Mouse (Mus musculus) limb, embryonic 10.5 days (tissue): Measurements from ENCODE around the gene Mrnip. TPM values are rescaled to one million over a fixed set of nuclear protein-coding genes. Genes with fewer than 3 reads are reported as not detected.

Experiments used
- DNase-seq: peaks from one replicate; pipeline ENCODE4 v3.0.0-alpha.2; 2017; ENCODE audit warnings: low spot score
- H3K27ac ChIP-seq: fragments of 300-500 bp; sonication (generic); 2 replicates; pipeline ENCODE4 v1.5.1; 2016; ENCODE audit warnings: mild to moderate bottlenecking
- H3K27me3 ChIP-seq: fragments of 300-500 bp; sonication (generic); 2 replicates; pipeline ENCODE4 v1.6.1; 2016; ENCODE audit warnings: low read depth, mild to moderate bottlenecking; ENCODE audit not compliant: poor library complexity, severe bottlenecking
- H3K36me3 ChIP-seq: fragments of 300-500 bp; sonication (generic); 2 replicates; pipeline ENCODE4 v1.6.1; 2016; ENCODE audit warnings: mild to moderate bottlenecking, moderate library complexity
- H3K4me1 ChIP-seq: fragments of 300-500 bp; sonication (generic); 2 replicates; pipeline ENCODE4 v1.6.1; 2016
- H3K4me3 ChIP-seq: fragments of 300-500 bp; sonication (generic); 2 replicates; pipeline ENCODE4 v1.5.1; 2016; ENCODE audit warnings: mild to moderate bottlenecking, moderate library complexity
- H3K9me3 ChIP-seq: fragments of 300-500 bp; sonication (generic); replicated peaks from 2 replicates; pipeline ENCODE4 v1.6.1; 2016; ENCODE audit warnings: mild to moderate bottlenecking
- WGBS: fragments of 180-500 bp; shearing (Covaris S2); methylation state at CpG from one replicate; pipeline ENCODE4 v1.1.7; 2016; 5-methylcytosine and 5-hydroxymethylcytosine counted together
- polyA plus RNA-seq: library from polyadenylated mRNA; unstranded; fragments of >200 nt; fragmentation: Nextera tagmentation; extraction: Ambion mirVana; gene quantifications from 2 replicates; pipeline ENCODE4 v1.2.1, GENCODE M21; 2016

The Mrnip gene
- polyA plus RNA-seq, 1 experiment from 2014 or later: 34.1 TPM

GRCm38 (mm10) chr11:50198219-50198846 lies 24.1 kb downstream of the Mrnip start:
- DNase-seq: no peak
- H3K4me3 ChIP-seq: no peak overlapping the region
- no peaks in the 10 kb centered on the region for H3K9me3 ChIP-seq
- peaks cover 94% of the 10 kb centered on the region for H3K36me3 ChIP-seq
- H3K27ac ChIP-seq: no peak overlapping the region
- H3K4me1 ChIP-seq: no peaks in the 10 kb centered on the region
- WGBS: 93% methylated on average over 4 of the region's 5 CpGs
- no peaks in the 10 kb centered on the region for H3K27me3 ChIP-seq

DNA sequence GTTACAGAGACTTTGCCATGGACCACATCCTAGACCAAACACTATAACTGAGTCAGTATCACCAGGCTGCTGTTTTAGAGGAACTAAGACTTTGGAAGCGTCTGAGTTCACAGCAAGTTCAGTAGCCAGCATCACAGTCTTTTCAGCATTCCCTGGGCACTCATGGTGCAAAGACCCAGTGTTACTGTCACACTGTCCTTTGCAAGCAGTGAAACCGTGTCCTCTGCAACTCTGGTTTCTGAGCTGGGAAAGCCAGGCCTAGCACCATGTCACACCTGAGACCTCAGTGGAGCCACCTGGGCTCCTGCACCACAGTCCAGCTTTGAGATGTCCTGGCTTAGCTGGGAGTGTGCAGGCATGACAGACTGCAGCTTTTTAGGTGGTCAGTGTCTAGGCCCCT lies 24.7 kb downstream of the Mrnip start:
- DNase-seq: no peak
- Histone ChIP-seq H3K27me3 (no peaks in the 10 kb centered on the region), H3K4me1 (no peaks in the 10 kb centered on the region), H3K4me3 (no peak overlapping the region), H3K9me3 (no peaks in the 10 kb centered on the region), H3K36me3 (peaks cover 96% of the 10 kb centered on the region), H3K27ac (no peak overlapping the region)
- 85% methylated on average over 2 of the region's 2 CpGs for WGBS

DNA sequence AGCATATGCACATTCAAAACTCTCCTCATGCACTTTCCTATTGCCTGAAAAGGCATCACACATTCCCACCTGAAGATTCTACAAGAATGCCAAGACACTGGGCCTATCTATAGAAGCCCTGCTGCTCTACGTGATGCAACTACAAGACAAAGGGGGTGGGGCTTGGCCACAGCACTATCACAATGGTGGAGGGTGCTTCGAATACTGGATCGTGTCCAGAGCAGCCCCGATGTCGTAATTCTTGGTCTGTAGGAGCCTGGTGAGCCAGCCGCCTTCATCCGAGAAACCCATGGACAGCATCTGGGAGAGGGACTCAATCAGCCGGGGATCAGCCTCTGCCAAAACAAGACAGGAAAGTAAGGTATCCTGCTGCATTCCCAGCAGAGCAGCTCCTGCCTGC lies 26.4 kb downstream of the Mrnip start:
- no peak overlapping the region for H3K27ac ChIP-seq
- peaks cover 96% of the 10 kb centered on the region for H3K36me3 ChIP-seq
- no peak for DNase-seq
- no peaks in the 10 kb centered on the region for H3K27me3 ChIP-seq
- no peaks in the 10 kb centered on the region for H3K4me1 ChIP-seq
- no peaks in the 10 kb centered on the region for H3K9me3 ChIP-seq
- WGBS: 94% methylated on average over 8 of the region's 8 CpGs
- no peak overlapping the region for H3K4me3 ChIP-seq

GRCm38 (mm10) chr11:50201590-50201989 lies 27.3 kb downstream of the Mrnip start:
- Histone ChIP-seq H3K27ac (no peak overlapping the region), H3K36me3 (peaks cover 97% of the 10 kb centered on the region), H3K9me3 (no peaks in the 10 kb centered on the region), H3K27me3 (no peaks in the 10 kb centered on the region), H3K4me3 (no peak overlapping the region), H3K4me1 (no peaks in the 10 kb centered on the region)
- 93% methylated on average over 3 of the region's 3 CpGs for WGBS
- no peak for DNase-seq

DNA sequence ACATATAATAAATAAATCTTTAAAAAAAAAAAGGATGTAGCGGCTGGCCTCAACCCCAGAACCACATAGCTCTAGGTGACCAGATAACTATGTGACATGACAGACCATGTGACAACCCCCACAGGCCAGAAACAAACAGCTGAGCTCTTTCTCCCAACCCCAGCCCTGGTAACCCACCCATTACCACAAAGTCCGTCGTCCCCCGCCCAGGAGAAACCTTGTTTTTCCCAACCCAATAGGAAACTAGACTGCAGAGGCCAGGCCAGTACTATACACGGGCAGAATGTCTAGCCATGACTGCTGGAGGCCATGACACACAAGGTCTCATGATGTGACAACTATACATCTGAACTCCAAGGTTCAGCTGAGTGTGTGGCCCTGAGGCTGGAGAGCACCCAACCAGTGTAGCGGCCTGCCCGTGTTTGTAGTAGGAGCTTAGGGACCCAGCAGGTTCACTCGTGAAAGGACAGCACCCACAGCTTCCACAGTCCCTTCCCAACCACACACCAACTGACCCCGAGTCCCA lies 29.1 kb downstream of the Mrnip start:
- Histone ChIP-seq H3K27me3 (no peaks in the 10 kb centered on the region), H3K9me3 (no peaks in the 10 kb centered on the region), H3K4me1 (no peaks in the 10 kb centered on the region), H3K36me3 (peaks cover 96% of the 10 kb centered on the region), H3K27ac (no peak overlapping the region), H3K4me3 (no peak overlapping the region)
- DNase-seq: no peak
- 90% methylated on average over 9 of the region's 9 CpGs for WGBS

DNA sequence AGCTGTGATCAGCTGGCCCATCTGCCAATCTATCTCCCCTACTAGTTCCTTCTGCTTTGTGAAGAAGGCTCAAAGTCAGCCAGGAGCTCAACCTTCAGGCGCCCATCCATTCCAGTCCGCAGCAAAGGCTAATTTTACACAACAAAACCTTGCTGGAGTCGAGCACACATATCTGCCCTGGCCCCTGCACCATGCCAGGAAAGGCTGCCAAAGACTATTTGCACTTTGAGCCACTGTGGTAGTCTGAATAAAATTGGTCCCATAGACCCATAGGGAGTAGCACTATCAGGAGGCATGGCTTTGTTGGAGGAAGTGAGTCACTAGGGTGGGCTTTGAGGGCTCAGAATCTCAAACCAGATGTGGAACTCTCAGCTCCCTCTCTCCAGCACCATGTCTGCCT lies 31.2 kb downstream of the Mrnip start:
- Histone ChIP-seq H3K9me3 (no peaks in the 10 kb centered on the region), H3K4me1 (no peaks in the 10 kb centered on the region), H3K4me3 (no peak overlapping the region), H3K36me3 (peaks cover 77% of the 10 kb centered on the region), H3K27me3 (no peaks in the 10 kb centered on the region), H3K27ac (no peak overlapping the region)
- no peak for DNase-seq
- WGBS: 92% methylated on average over 3 of the region's 3 CpGs

- H3K27ac ChIP-seq: no peak overlapping the region
- 85% methylated on average over 2 of the region's 2 CpGs for WGBS
- no peaks in the 10 kb centered on the region for H3K27me3 ChIP-seq
Measured at GRCm38 (mm10) chr11:50206037-50206436, 31.8 kb downstream of the Mrnip start.

GRCm38 (mm10) chr11:50207344-50207743 lies 33.1 kb downstream of the Mrnip start:
- H3K27ac ChIP-seq: no peak overlapping the region
- H3K36me3 ChIP-seq: peaks cover 58% of the 10 kb centered on the region
- H3K27me3 ChIP-seq: no peaks in the 10 kb centered on the region
- DNase-seq: no peak
- no peaks in the 10 kb centered on the region for H3K9me3 ChIP-seq
- no peak overlapping the region for H3K4me3 ChIP-seq
- WGBS: 97% methylated on average over 14 of the region's 14 CpGs
- H3K4me1 ChIP-seq: peaks cover 6% of the 10 kb centered on the region

More at GRCm38 (mm10) chr11:50206037-50206436, 31.8 kb downstream of the Mrnip start:
- DNase-seq: no peak
- Histone ChIP-seq H3K9me3 (no peaks in the 10 kb centered on the region), H3K4me3 (no peak overlapping the region), H3K36me3 (peaks cover 71% of the 10 kb centered on the region), H3K4me1 (peaks cover 4% of the 10 kb centered on the region)

GRCm38 (mm10) chr11:50208039-50208438 lies 33.8 kb downstream of the Mrnip start:
- H3K36me3 ChIP-seq: peaks cover 51% of the 10 kb centered on the region

DNA sequence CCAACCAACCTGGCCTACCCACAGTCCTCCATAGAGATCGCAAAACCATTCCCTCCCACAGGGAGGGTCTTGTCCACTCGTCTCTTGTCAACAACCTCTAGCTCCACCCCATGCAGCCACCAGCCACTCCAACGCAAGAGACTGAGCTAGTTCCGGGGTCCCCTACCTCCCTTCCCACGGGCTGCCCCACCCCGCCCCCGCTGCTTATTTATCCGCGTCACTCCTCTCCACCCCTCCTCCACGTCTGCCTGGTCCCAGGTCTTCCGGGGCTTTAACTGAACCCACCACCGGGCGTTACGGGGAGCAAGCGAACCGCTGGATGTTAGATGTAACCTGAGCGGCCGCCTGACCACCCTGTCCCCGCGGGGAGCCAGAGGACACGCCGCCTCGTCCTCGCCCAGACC lies 35.9 kb downstream of the Mrnip start:
- Histone ChIP-seq H3K27me3 (no peaks in the 10 kb centered on the region), H3K27ac (peak overlapping the region; percentile 94), H3K9me3 (no peaks in the 10 kb centered on the region), H3K36me3 (peaks cover 31% of the 10 kb centered on the region), H3K4me1 (peaks cover 13% of the 10 kb centered on the region), H3K4me3 (peak overlapping the region; percentile 87)
- no peak for DNase-seq
- 1% methylated on average over 24 of the region's 24 CpGs for WGBS

More at GRCm38 (mm10) chr11:50208039-50208438, 33.8 kb downstream of the Mrnip start:
- H3K9me3 ChIP-seq: no peaks in the 10 kb centered on the region
- H3K27ac ChIP-seq: no peak overlapping the region
- no peaks in the 10 kb centered on the region for H3K27me3 ChIP-seq
- 95% methylated on average over 5 of the region's 5 CpGs for WGBS
- H3K4me1 ChIP-seq: peaks cover 9% of the 10 kb centered on the region
- DNase-seq: no peak
- H3K4me3 ChIP-seq: no peak overlapping the region

- DNase-seq: peak; percentile 90
- Histone ChIP-seq H3K4me1 (peaks cover 18% of the 10 kb centered on the region), H3K4me3 (peak within 1 kb of the TSS; percentile 87), H3K9me3 (no peaks in the 10 kb centered on the region), H3K27ac (peak within 1 kb of the TSS; percentile 94), H3K36me3 (peaks cover 26% of the 10 kb centered on the region), H3K27me3 (no peaks in the 10 kb centered on the region)
- WGBS: under 1% methylated on average over 48 of the region's 48 CpGs
Measured at GRCm38 (mm10) chr11:50210505-50211151, 36.4 kb downstream of the Mrnip start, which contains the start of the genes Sqstm1 and Mgat4b. Gene Sqstm1 (minus strand): TSS chr11:50210827. Gene Mgat4b (plus strand): TSS chr11:50210890.

DNA sequence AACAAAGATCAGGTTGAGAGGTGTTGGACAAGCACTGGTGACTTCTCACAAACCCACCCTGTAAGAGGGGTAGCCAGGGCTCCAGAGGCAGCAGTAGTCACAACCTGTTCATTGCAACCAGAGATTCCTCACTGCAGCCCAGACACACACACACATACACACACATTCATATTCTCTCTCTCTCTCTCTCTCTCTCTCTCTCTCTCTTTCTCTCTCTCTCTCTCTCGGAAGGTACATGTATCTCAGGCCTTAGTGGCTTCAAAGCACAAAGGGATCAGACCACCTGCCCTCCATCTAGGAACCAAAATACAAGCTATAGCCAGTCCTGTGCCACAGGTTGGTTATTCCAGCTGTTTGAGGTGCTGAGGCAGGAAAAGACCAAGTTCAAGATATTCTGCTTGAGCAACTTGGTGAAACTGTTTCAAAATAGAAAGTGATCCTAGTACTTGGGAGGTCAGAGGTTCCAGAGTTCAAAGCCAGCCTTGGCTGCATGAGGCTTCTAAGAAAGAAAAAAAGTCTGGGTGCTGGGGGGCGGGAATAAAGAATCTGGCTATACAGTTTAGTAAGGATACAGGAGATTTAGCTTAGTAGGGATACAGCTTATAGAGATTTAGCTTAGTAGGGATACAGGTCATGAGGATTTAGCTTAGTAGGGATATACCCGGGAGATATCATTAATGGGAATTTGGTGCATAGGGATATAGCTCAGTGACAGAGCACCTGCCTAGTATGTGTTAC lies 37.2 kb downstream of the Mrnip start:
- Histone ChIP-seq H3K4me3 (peak overlapping the region; percentile 87), H3K9me3 (no peaks in the 10 kb centered on the region), H3K27ac (peak overlapping the region; percentile 94; the same call in 1 of the 2 replicates), H3K36me3 (peaks cover 17% of the 10 kb centered on the region), H3K27me3 (no peaks in the 10 kb centered on the region), H3K4me1 (peaks cover 27% of the 10 kb centered on the region)
- DNase-seq: no peak
- 90% methylated on average over 3 of the region's 3 CpGs for WGBS
